Mouse (Mus musculus) frontal cortex, postnatal 10 days (tissue): Measurements from ENCODE around the gene Odf3b.

Experiments
- DNase-seq, 2 experiments: peaks; one replicate each; pipeline ENCODE4 v3.0.0; 2022; ENCODE audit warnings: low spot score in 2 of 2, mixed read lengths in 1 of 2

Odf3b gene

GRCm38 (mm10) chr15:89378831-89379401, at the start of gene Odf3b:
Odf3b (minus strand) TSS chr15:89379282.
- DNase-seq, result no peak

- DNase-seq, result no peak
Measured at GRCm38 (mm10) chr15:89428136-89428790, 49.2 kb upstream of the Odf3b start.

- no peak for DNase-seq
Measured at GRCm38 (mm10) chr15:89426716-89427115, 47.6 kb upstream of the Odf3b start.

- no peak for DNase-seq
Measured at GRCm38 (mm10) chr15:89425711-89426121, 46.6 kb upstream of the Odf3b start, which contains the start of gene Cpt1b. Cpt1b (minus strand) TSS chr15:89425863.

GRCm38 (mm10) chr15:89424621-89425020, 45.5 kb upstream of the Odf3b start:
- no peak for DNase-seq

GRCm38 (mm10) chr15:89421938-89422337, 42.9 kb upstream of the Odf3b start:
- no peak for DNase-seq

GRCm38 (mm10) chr15:89415282-89415681, 36.2 kb upstream of the Odf3b start:
- DNase-seq, result no peak

GRCm38 (mm10) chr15:89410118-89410517, 31.0 kb upstream of the Odf3b start, which contains the start of gene Syce3:
Syce3 (minus strand) TSS chr15:89410503.
- DNase-seq, result no peak

- DNase-seq, result no peak
Measured at GRCm38 (mm10) chr15:89406691-89407090, 27.6 kb upstream of the Odf3b start.

- no peak for DNase-seq
Measured at GRCm38 (mm10) chr15:89404831-89405623, 25.9 kb upstream of the Odf3b start.

- DNase-seq, result no peak
Measured at GRCm38 (mm10) chr15:89402471-89402870, 23.4 kb upstream of the Odf3b start.

- DNase-seq, result no peak
Measured at GRCm38 (mm10) chr15:89399716-89400115, 20.6 kb upstream of the Odf3b start.

- no peak for DNase-seq
Measured at GRCm38 (mm10) chr15:89398146-89398545, 19.1 kb upstream of the Odf3b start.

GRCm38 (mm10) chr15:89396883-89397282, 17.8 kb upstream of the Odf3b start:
- DNase-seq, result no peak

- DNase-seq, result no peak
Measured at GRCm38 (mm10) chr15:89390081-89390480, 11.0 kb upstream of the Odf3b start.

- no peak for DNase-seq
Measured at GRCm38 (mm10) chr15:89387127-89387526, 8.0 kb upstream of the Odf3b start.

- no peak for DNase-seq
Measured at GRCm38 (mm10) chr15:89384617-89385016, 5.5 kb upstream of the Odf3b start, which contains the start of gene Klhdc7b. Klhdc7b (plus strand) TSS chr15:89384917.

- no peak for DNase-seq
Measured at GRCm38 (mm10) chr15:89379429-89379828, 347 bp upstream of the Odf3b start.

GRCm38 (mm10) chr15:89377938-89378828, 899 bp downstream of the Odf3b start:
- no peak for DNase-seq

GRCm38 (mm10) chr15:89377362-89377761, 1.7 kb downstream of the Odf3b start:
- no peak for DNase-seq

- no peak for DNase-seq
Measured at GRCm38 (mm10) chr15:89376957-89377356, 2.1 kb downstream of the Odf3b start, which contains the start of gene Tymp. Tymp (minus strand) TSS chr15:89377039.
